Mouse (Mus musculus) large intestine, adult 2 months (tissue): Measurements from ENCODE around the gene Trpm6. TPM values are rescaled to one million over a fixed set of nuclear protein-coding genes. Genes with fewer than 3 reads are reported as not detected.

ENCODE experiments used
- DNase-seq: peaks from one replicate; pipeline ENCODE4 v3.0.0-alpha.2; 2012; ENCODE audit warnings: low read depth, low spot score
- WGBS: fragments of 180-500 bp; shearing (Covaris S2); methylation state at CpG from one replicate; pipeline ENCODE4 v1.1.7; 2018; 5-methylcytosine and 5-hydroxymethylcytosine counted together
- polyA plus RNA-seq: library from polyadenylated mRNA; depleted of rRNA; stranded (reverse); fragments of >200 nt; gene quantifications from 2 replicates; pipeline ENCODE4 v1.2.3, GENCODE M21; 2012

The Trpm6 gene
- polyA plus RNA-seq, 1 experiment = 2.6 TPM

DNA sequence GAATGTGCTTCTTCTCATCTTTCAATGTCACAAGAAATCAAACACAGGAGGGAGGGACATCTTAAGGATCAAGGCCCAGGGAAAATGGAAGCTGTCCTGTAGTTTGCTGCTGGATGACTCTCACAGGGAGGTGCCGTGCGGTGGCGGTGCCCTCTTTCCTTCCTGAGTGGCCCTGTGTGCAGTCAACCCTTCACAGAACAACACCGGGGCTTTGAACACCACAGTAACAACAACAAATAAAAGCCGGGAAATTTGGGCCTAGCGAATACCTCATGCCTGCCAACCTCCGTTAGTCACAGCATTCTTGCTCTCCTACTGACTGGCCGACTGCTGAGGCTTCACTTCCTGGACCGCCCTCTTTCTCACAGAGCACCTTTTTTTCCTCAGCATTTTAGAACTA, 9.1 kb downstream of the Trpm6 start:
- 61% methylated on average over 9 of the region's 9 CpGs for WGBS
- no peak for DNase-seq

DNA sequence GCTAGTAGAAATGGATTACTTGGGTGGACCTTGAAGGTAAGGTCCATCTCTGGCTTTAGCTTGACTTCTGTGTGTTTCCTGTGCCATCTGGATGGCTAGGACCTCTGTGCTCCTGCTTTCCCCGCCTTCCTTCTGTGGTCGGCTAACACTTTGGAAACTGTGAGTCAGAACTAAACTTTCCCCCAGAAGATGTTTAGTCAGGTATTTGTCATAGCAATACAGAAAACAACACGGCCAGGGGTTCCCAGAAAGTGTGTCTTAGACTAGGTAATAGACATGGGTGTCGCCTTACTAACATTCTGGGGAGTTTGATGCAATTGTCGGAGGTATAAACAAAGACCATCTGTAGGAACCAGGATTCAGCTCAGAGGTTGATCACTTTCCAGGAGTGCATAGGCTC, 16.6 kb downstream of the Trpm6 start:
- no peak for DNase-seq
- 46% methylated on average over 5 of the region's 5 CpGs for WGBS

DNA sequence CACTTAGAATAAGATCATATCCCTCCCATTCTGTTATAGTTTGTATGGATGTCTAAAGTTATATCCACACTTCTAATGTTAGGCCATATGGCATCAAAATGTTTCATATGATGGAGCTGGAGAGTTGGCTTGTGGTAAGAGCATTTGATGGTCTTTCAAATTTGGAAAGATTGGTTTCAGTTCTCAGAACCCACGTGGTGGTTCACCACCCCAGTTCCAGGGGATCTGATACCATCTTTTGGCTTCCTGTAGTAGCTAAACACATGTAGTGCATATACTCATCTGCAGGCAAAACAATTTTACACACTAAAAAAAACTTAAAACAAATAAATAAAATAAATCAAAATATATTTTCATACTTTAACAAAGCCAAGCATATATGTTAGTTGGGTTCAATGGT, 21.3 kb downstream of the Trpm6 start:
- 74% methylated on average over 1 of the region's 1 CpGs for WGBS
- no peak for DNase-seq

DNA sequence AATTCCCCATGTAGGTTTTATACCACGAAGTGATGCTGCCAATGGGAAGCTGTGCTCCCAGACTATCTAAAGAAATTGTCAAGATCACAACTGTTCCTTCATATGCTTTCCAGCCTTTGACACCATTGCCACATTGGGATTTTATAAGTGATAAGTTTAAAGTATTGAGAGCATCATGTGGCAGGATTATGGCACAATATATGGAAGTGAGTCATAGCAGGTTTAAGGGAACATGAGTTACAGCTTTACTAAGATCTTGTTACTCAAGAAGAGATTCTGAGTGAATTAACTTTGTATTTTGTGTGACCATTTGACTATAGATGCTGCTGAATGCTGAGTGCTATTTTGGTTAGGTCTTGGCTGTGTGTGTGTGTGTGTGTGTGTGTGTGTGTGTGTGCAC, 21.8 kb downstream of the Trpm6 start:
- DNase-seq = no peak
- 83% methylated on average over 1 of the region's 1 CpGs for whole genome bisulfite sequencing

DNA sequence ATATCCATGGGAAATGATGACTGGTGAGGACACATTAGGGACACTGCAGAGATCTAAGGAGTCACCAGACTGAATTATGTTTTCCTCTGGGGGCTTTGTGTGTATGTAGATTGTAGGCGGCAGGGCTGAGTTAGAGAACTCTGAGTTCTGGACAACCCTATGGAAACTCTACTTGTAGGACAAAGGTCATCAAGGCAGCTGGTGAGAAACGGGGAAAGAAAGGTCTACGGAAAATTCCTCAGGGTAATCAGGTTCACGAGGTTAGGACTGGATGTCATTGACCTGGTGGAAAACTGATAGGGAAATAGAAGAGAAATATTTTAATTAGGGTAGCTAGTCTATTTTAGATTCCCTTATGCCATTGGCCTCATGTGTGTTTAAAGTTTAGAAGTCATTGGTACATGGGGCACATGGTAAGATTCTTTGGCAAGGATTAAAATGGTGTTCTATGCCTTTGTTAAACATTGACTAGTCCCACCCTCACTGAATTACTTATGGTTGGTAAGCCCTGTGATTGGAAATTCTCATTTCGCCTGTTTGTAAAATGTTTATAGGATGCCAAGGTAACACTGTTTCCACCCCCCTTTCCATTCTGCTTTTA, 23.2 kb downstream of the Trpm6 start:
- 24% methylated on average over 5 of the region's 5 CpGs for WGBS
- peak; percentile 88 for DNase-seq

DNA sequence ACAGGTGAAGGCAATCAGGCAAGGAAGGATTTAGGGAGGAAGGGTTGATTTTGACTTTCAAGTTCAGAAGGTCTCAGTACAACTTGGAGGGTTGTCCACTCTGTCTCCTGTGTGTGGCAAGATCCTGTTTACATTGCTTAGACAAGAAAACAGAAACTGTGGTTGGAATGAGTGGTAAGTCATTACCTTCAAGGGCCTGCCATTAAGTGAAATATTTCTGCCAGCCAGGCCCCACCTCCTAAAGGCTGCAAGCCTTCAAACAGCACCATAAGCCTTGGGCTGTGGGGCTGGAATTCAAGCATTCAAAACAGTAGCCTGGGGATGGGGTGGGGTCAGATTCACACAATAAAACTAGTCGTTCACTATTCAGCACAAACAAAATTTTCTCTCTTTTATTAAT, 24.3 kb downstream of the Trpm6 start:
- DNase-seq = no peak
- 13% methylated on average over 1 of the region's 1 CpGs for WGBS

DNA sequence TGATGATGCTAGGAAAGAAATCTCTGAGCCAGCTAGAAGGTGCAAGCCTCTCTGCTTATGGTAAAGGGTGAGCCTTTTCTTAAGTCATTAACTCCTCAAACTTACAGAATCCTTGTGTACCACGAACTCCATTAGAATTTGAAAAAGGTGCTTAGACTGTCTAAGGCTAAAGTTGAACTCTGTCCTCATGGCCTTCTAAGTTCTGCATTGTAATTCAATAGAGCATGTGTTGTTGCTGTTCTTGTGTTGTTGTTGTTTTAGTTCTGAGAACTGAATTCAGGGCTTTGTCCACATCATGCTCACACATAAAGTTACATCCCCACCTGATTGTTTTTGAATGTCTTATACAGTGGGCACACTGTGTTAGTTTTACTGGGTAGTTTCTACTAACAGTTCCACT, 49.9 kb downstream of the Trpm6 start:
- 85% methylated on average over 1 of the region's 1 CpGs for WGBS

DNA sequence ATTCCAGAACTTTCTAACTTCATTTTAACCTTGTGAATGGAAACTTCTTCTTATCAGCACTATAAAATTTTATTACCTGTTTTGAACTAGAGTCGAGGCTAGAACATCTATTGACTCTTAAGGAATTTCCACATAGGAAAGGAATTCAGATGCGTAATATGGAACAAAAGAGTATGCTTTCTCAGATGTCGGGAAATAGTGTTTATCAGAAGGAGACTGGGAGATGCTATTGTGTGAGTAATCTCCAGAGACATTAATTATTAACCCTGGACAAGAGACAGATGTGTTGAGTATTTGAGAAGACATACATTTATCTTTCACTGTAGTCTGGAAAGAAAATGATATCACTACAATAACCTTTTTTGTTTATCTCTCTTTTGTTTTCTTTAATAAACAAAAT, 61.5 kb downstream of the Trpm6 start:
- 19% methylated on average over 3 of the region's 3 CpGs for WGBS
- peak; percentile 47 for DNase-seq

More for the DNA sequence above, 49.9 kb downstream of the Trpm6 start:
- no peak for DNase-seq

DNA sequence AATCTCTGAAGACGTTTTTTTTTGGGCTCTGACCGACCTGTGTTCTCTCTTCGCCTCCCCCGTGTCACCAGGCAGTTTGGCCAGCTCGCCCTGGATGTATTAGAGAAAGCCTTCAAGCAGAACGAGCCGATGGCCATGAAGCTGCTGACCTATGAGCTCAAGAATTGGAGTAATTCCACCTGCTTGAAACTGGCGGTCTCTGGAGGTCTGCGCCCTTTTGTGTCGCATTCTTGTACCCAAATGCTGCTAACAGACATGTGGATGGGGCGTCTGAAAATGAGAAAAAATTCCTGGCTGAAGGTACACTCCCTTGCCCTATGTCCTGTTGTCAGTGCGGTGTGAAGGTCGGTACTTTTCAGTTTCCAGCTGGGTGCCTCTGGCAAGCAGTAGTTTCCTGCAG, 65.4 kb downstream of the Trpm6 start:
- DNase-seq = no peak
- 56% methylated on average over 13 of the region's 13 CpGs for WGBS

DNA sequence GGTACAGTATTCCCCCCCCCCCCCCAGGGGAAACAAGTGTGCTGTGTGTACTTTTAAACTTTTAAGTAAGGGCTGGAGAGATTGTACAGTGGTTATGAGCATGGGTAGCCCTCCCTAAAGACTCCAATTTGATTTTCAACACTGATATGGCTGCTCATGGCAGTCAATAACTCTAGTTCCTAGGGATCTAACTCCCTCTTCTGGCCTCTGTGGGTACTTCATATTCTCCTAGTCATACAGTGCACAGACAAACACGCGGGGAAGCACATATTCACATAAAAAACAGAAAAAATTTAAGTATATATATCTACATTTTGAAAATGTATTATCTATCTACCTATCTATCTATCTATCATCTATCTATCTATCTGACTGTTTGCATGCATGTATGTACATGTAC, 67.6 kb downstream of the Trpm6 start:
- WGBS = 82% methylated on average over 2 of the region's 2 CpGs
- DNase-seq = no peak

DNA sequence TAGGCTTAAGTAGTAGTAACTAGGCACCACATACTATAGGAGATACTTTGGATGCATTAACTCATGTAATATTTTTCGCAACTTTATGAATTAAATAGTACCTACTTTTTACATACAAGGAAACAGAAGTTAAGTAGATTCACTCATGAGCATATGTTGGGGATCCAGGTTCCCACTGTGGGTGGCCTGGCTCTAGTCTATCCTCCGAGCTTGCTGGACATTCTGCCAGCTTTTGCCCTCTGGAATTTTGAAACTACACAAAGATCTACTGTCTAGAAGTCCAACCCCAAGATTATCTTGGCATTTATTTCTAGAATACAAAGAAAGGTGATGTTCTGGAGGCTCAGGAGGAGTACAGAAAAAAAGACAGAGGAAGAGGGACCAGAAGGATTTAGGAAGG, 78.8 kb downstream of the Trpm6 start:
- WGBS = 87% methylated on average over 2 of the region's 2 CpGs
- DNase-seq = no peak

DNA sequence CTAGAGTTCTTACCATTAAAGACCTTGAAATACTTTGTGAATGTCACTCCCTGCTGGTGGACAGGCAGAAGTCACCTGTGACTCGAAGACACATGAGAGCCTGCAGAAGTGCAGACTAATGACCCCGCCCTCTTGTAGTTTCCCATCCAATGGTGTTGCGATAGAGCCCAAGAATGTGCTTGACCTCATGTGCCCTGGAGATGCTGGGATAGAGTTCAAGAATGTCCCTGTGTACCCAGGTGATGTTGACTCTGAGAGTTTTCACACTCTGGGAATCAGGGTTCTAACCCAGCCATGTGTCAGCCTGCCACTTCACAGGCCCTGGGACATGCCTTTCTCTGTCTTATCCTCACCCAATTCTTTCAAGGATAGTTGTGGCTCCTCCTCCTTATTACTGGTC, 81.4 kb downstream of the Trpm6 start:
- DNase-seq = no peak
- 71% methylated on average over 3 of the region's 3 CpGs for WGBS

DNA sequence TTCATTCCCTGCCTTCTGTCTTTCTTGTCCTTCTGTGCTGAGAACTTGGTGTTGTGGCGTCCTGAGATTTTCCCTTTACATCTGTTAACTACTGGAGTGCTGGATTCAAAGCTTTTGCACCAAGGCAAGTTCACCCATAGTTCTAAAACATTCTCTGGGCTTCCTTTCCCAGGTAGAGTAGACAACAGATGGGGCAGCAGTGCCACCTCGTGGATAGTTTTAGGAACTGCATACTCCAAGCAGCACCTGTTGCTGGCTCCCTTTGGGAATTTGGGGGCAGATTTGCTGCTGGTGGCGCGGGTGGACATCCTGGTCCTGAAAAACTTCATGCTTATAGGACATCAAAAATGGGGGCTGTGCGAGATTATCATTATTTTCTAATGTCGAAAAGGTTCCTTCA, 85.2 kb downstream of the Trpm6 start:
- 3% methylated on average over 6 of the region's 6 CpGs for WGBS
- no peak for DNase-seq

DNA sequence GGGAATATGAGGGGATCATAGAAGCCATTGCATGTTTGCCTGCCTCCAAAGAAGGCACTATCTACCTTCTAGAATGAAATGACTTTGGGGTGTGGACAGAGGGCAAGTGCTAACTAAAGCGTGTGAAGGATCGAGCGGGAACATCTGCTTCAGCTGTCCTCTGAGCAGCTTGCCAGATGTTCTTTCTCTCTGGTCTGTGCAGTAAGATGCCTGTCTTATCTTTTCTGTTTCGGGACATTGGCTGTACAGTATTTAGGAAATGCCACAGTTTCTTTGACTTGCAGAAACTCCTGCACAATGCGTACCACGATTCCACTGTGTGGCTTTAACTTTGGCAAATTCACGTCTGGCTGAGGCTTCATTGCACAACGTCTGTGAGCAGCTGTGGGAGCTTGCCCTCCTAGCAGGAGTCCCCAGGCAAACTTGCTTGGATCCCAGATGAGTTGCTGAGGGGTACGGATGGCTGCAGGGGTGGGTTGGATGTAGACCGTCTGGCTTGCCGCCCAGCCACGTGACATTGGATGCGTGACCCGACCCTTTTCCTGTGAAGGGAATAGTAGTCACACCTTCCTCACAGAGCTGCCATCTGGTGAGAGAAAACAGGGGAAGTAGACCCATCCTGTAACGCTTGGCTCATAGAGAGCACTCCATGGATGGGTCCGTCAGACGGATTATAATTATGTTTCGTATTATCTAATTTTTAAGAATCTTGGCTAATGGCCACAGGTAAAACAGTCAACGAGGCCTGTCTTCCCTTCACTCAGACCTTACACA, 92.2 kb downstream of the Trpm6 start:
- 72% methylated on average over 19 of the region's 19 CpGs for WGBS
- no peak for DNase-seq

DNA sequence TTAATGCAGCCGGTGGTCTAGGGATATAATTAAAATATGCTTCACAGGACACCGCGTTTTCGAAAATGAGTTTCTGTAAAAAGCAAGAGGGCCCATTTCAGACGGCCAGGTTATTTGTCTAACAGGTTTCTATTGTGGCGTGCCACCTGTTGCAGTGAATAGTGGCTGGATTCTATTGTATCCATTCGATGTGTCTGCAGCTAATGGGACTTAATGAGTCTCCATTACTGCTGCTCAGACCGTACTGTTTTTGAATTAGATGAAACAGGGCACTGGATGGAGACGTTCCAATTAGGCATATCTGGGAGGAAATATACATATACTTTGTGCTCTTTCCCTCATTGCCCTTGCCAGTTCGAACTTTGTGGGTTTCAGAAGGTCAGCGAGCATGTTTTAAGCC, 92.8 kb downstream of the Trpm6 start:
- 84% methylated on average over 11 of the region's 11 CpGs for whole genome bisulfite sequencing
- DNase-seq = no peak

DNA sequence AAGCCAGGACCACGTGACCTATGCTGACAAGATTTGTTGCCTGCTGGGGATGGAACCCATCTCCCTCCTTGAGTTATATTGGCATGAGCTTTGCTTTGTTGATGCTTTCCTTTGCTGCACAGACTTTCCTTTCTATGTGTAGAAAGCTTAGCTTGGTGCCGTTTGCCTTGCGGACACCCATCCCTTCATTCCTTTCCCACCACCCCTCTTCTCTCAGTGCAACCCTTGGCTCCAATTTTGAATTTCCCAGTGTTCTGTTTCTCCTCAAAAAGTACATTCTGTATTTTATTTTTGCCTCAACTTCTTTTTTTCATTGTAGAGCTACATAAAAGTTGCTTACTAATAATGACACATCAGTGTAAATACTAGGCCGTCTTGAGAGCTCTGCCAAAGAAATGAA, 96.6 kb downstream of the Trpm6 start:
- DNase-seq = no peak
- 69% methylated on average over 4 of the region's 4 CpGs for WGBS

DNA sequence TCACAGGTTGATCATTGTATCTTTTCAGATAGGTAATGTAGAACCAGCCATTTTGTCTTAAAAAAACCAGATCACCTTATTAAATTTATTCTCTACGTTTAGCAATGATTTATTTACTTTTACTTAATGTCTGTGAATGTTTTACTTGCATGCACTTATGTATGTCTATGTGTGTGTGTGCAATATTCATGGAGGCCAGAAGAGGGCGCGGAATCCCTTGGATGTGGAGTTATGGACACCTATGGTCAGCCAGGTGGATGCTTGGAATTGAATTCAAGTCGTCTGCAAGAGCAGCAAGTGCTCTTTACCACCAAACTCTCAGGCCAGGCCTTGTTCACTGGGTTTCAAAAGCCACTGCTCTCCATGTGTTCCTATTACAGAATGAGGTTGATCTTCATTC, 118.5 kb downstream of the Trpm6 start:
- DNase-seq = no peak
- 60% methylated on average over 4 of the region's 4 CpGs for WGBS

DNA sequence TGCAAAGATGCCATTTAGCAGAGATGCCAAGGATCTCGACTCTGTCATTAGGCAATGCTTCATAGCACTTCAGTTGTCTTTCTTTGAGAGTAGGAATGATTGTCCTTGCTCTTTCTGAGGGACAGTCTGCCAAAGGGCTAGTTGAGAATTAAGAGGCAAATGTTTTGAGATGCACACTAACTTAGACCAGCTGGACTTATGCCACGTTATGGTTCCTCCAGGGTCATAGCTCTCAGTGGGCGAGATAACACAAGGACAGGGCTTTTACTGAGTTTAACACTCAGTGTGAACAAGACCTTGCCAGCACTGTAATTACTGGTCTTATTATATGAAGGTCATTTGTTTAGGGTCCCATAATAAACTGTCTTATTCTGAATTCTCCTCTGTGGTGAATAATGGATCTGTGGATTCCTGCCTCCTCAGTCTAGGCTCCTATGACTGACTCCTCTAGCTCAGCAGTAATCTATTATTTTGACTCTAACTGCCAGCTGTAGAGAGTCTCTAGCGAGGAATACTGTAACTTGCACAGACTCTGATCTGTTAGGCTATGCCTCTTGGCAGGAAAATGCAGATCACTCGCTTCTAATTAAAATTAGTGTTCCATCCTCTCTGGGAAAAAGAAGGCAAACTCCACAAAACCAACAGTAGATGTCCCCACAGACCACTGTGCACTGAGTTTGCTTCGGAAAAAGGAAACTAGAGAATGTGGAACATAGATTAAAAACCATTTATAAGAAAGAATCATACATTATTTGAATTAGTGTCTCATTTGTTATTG, 123.2 kb downstream of the Trpm6 start:
- WGBS = 50% methylated on average over 6 of the region's 6 CpGs
- no peak for DNase-seq

DNA sequence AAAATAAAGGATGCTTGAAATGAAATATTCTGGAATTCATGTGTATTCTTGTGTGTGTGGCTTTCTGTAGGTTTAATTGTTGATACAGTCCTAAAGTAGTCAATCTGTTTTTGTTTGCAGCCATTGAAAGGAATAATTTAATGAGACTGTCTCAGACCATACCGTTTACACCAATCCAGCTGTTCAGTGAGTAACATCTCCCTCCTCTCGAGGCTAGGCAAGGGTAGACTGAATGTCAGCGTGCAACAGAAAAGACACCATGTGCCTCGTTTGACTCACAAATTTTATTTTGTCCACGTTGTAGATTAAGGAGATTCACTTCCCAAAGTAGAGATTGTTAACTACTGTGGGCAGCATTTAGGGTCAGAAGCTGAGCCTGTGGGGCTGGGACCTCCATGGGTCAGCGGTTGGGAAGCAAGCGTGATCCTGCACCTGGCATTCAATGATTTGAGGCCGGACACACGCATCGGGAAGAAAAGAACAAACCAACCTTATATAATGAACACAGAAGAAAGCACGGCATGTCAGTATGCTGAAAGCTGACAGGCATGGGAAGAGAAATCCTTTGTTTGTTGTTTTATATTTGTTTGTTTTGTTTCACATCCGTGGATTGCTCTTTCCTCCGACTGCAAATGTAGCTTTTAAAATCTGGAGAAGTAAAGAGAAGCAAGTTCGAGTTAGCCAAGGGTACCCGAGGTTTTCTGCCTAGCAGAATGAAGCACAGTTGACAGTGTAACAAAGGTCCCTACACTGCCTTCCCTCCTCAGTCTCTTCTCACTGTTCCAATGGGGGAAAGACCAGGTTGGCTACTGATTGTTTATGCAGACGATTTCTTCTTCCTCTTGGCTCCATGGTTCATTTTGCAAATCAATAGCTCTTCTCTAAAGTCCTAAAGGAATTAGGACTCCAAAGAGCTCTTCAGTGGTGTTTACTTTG, 124.2 kb downstream of the Trpm6 start:
- WGBS = 65% methylated on average over 16 of the region's 16 CpGs

DNA sequence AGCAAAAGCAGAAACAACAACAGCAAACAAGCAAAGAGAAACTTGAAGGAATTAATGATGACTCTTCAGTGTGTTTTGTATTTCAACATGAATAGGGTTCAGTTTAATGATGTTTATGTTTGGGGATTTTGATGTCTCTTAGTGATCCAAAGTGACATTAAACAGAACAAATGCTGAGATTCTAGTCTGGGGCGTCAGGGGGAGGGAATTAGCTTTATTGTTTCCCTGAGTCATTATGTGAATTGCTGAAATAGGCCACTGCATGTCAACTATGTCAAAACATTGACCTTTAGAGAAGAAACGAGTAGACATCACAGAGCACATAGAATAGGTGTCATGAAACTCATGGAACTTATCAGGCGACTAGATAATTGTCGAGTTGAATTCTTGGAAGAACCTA, 129.5 kb downstream of the Trpm6 start:
- DNase-seq = no peak
- WGBS = 59% methylated on average over 4 of the region's 4 CpGs

More for the DNA sequence above, 124.2 kb downstream of the Trpm6 start:
- no peak for DNase-seq
